Mouse (Mus musculus): ENCODE results near the gene Slc6a1. TPM values are rescaled to one million over a fixed set of nuclear protein-coding genes. Genes with fewer than 3 reads are reported as not detected.
"Not testable (repeated sequence)": the region's sequence is repeated elsewhere in the genome, so short reads cannot be mapped to it uniquely, and the experiment has no call there.

The Slc6a1 gene
- polyA plus RNA-seq, 1 experiment from 2014 or later: not detected

GRCm38 (mm10) chr6:114329597-114330470 is 47.4 kb downstream of the Slc6a1 start:
- Histone ChIP-seq H3K36me3 (ENCODE audit: control insufficient read depth, insufficient read depth, low read length) (no peaks in the 10 kb centered on the region), H3K27me3 (ENCODE audit: control insufficient read depth, insufficient read depth, low read length) (no peaks in the 10 kb centered on the region), H3K4me1 (ENCODE audit: control insufficient read depth, insufficient read depth, low read length) (no peaks in the 10 kb centered on the region), H3K9ac (replicated peaks; ENCODE audit: low read depth, low read length) (no peak overlapping the region), H3K9me3 (ENCODE audit: control insufficient read depth, low read depth, low read length) (no peaks in the 10 kb centered on the region), H3K4me2 (replicated peaks; ENCODE audit: low read depth, low read length) (no peak overlapping the region), H3K27ac (ENCODE audit: low read length) (no peak overlapping the region), H3K4me3 (ENCODE audit: low read depth, low read length) (no peak overlapping the region)
- 39% methylated on average over 8 of the region's 8 CpGs for whole genome bisulfite sequencing
- ATAC-seq (ENCODE audit: insufficient number of reproducible peaks, insufficient read depth, low FRiP score, low read depth): no peak

GRCm38 (mm10) chr6:114331926-114332325 is 49.5 kb downstream of the Slc6a1 start:
- WGBS: 81% methylated on average over 7 of the region's 7 CpGs
- H3K4me3 ChIP-seq (ENCODE audit: low read depth, low read length): no peak overlapping the region
- no peaks in the 10 kb centered on the region for H3K9me3 ChIP-seq (ENCODE audit: control insufficient read depth, low read depth, low read length)
- ATAC-seq (ENCODE audit: insufficient number of reproducible peaks, insufficient read depth, low FRiP score, low read depth): no peak
- no peak overlapping the region for H3K4me2 ChIP-seq (replicated peaks; ENCODE audit: low read depth, low read length)
- H3K27ac ChIP-seq (ENCODE audit: low read length): no peak overlapping the region
- H3K9ac ChIP-seq (replicated peaks; ENCODE audit: low read depth, low read length): no peak overlapping the region
- no peaks in the 10 kb centered on the region for H3K4me1 ChIP-seq (ENCODE audit: control insufficient read depth, insufficient read depth, low read length)
- H3K36me3 ChIP-seq (ENCODE audit: control insufficient read depth, insufficient read depth, low read length): no peaks in the 10 kb centered on the region
- H3K27me3 ChIP-seq (ENCODE audit: control insufficient read depth, insufficient read depth, low read length): no peaks in the 10 kb centered on the region

GRCm38 (mm10) chr6:114336128-114336943 is 53.9 kb downstream of the Slc6a1 start:
- H3K27me3 ChIP-seq (ENCODE audit: control insufficient read depth, insufficient read depth, low read length): no peaks in the 10 kb centered on the region
- no peaks in the 10 kb centered on the region for H3K36me3 ChIP-seq (ENCODE audit: control insufficient read depth, insufficient read depth, low read length)
- ATAC-seq (ENCODE audit: insufficient number of reproducible peaks, insufficient read depth, low FRiP score, low read depth): no peak
- no peak overlapping the region for H3K4me3 ChIP-seq (ENCODE audit: low read depth, low read length)
- no peak overlapping the region for H3K4me2 ChIP-seq (replicated peaks; ENCODE audit: low read depth, low read length)
- H3K4me1 ChIP-seq (ENCODE audit: control insufficient read depth, insufficient read depth, low read length): no peaks in the 10 kb centered on the region
- WGBS: 50% methylated on average over 11 of the region's 11 CpGs
- no peak overlapping the region for H3K27ac ChIP-seq (ENCODE audit: low read length)
- no peaks in the 10 kb centered on the region for H3K9me3 ChIP-seq (ENCODE audit: control insufficient read depth, low read depth, low read length)
- H3K9ac ChIP-seq (replicated peaks; ENCODE audit: low read depth, low read length): no peak overlapping the region

GRCm38 (mm10) chr6:114336944-114337215 is 54.4 kb downstream of the Slc6a1 start:
- 39% methylated on average over 1 of the region's 1 CpGs for WGBS
- H3K9ac ChIP-seq (replicated peaks; ENCODE audit: low read depth, low read length): no peak overlapping the region
- H3K4me1 ChIP-seq (ENCODE audit: control insufficient read depth, insufficient read depth, low read length): no peaks in the 10 kb centered on the region
- H3K27me3 ChIP-seq (ENCODE audit: control insufficient read depth, insufficient read depth, low read length): no peaks in the 10 kb centered on the region
- H3K4me3 ChIP-seq (ENCODE audit: low read depth, low read length): no peak overlapping the region
- no peaks in the 10 kb centered on the region for H3K36me3 ChIP-seq (ENCODE audit: control insufficient read depth, insufficient read depth, low read length)
- H3K4me2 ChIP-seq (replicated peaks; ENCODE audit: low read depth, low read length): no peak overlapping the region
- H3K27ac ChIP-seq (ENCODE audit: low read length): no peak overlapping the region
- H3K9me3 ChIP-seq (ENCODE audit: control insufficient read depth, low read depth, low read length): no peaks in the 10 kb centered on the region
- no peak for ATAC-seq (ENCODE audit: insufficient number of reproducible peaks, insufficient read depth, low FRiP score, low read depth)

GRCm38 (mm10) chr6:114341381-114341780 is 58.9 kb downstream of the Slc6a1 start:
- H3K4me3 ChIP-seq (ENCODE audit: low read depth, low read length); H3K27ac ChIP-seq (ENCODE audit: low read length); ATAC-seq (ENCODE audit: insufficient number of reproducible peaks, insufficient read depth, low FRiP score, low read depth); H3K9me3 ChIP-seq (ENCODE audit: control insufficient read depth, low read depth, low read length); H3K9ac ChIP-seq (replicated peaks; ENCODE audit: low read depth, low read length); H3K36me3 ChIP-seq (ENCODE audit: control insufficient read depth, insufficient read depth, low read length); H3K4me2 ChIP-seq (replicated peaks; ENCODE audit: low read depth, low read length); H3K4me1 ChIP-seq (ENCODE audit: control insufficient read depth, insufficient read depth, low read length); H3K27me3 ChIP-seq (ENCODE audit: control insufficient read depth, insufficient read depth, low read length): not testable (repeated sequence)

- H3K4me1 ChIP-seq (ENCODE audit: control insufficient read depth, insufficient read depth, low read length): no peaks in the 10 kb centered on the region
- 13% methylated on average over 3 of the region's 3 CpGs for WGBS
- H3K27ac ChIP-seq (ENCODE audit: low read length): no peak overlapping the region
- no peak overlapping the region for H3K9ac ChIP-seq (replicated peaks; ENCODE audit: low read depth, low read length)
- H3K36me3 ChIP-seq (ENCODE audit: control insufficient read depth, insufficient read depth, low read length): no peaks in the 10 kb centered on the region
- ATAC-seq (ENCODE audit: insufficient number of reproducible peaks, insufficient read depth, low FRiP score, low read depth): no peak
- no peaks in the 10 kb centered on the region for H3K27me3 ChIP-seq (ENCODE audit: control insufficient read depth, insufficient read depth, low read length)
- H3K4me3 ChIP-seq (ENCODE audit: low read depth, low read length): no peak overlapping the region
- H3K9me3 ChIP-seq (ENCODE audit: control insufficient read depth, low read depth, low read length): no peaks in the 10 kb centered on the region
- H3K4me2 ChIP-seq (replicated peaks; ENCODE audit: low read depth, low read length): no peak overlapping the region
Measured at GRCm38 (mm10) chr6:114343740-114344139, 61.3 kb downstream of the Slc6a1 start.

GRCm38 (mm10) chr6:114345156-114345555 is 62.7 kb downstream of the Slc6a1 start:
- no peaks in the 10 kb centered on the region for H3K4me1 ChIP-seq (ENCODE audit: control insufficient read depth, insufficient read depth, low read length)
- H3K4me3 ChIP-seq (ENCODE audit: low read depth, low read length): no peak overlapping the region
- H3K27ac ChIP-seq (ENCODE audit: low read length): no peak overlapping the region
- no peak overlapping the region for H3K9ac ChIP-seq (replicated peaks; ENCODE audit: low read depth, low read length)
- ATAC-seq (ENCODE audit: insufficient number of reproducible peaks, insufficient read depth, low FRiP score, low read depth): no peak
- no peaks in the 10 kb centered on the region for H3K9me3 ChIP-seq (ENCODE audit: control insufficient read depth, low read depth, low read length)
- no peaks in the 10 kb centered on the region for H3K27me3 ChIP-seq (ENCODE audit: control insufficient read depth, insufficient read depth, low read length)
- H3K4me2 ChIP-seq (replicated peaks; ENCODE audit: low read depth, low read length): no peak overlapping the region
- 36% methylated on average over 4 of the region's 4 CpGs for WGBS
- H3K36me3 ChIP-seq (ENCODE audit: control insufficient read depth, insufficient read depth, low read length): no peaks in the 10 kb centered on the region

GRCm38 (mm10) chr6:114347831-114348754 is 65.7 kb downstream of the Slc6a1 start:
- no peak overlapping the region for H3K27ac ChIP-seq (ENCODE audit: low read length)
- H3K4me2 ChIP-seq (replicated peaks; ENCODE audit: low read depth, low read length): no peak overlapping the region
- WGBS: 34% methylated on average over 13 of the region's 13 CpGs
- ATAC-seq (ENCODE audit: insufficient number of reproducible peaks, insufficient read depth, low FRiP score, low read depth): no peak
- H3K27me3 ChIP-seq (ENCODE audit: control insufficient read depth, insufficient read depth, low read length): no peaks in the 10 kb centered on the region
- no peak overlapping the region for H3K4me3 ChIP-seq (ENCODE audit: low read depth, low read length)
- H3K9ac ChIP-seq (replicated peaks; ENCODE audit: low read depth, low read length): no peak overlapping the region
- no peaks in the 10 kb centered on the region for H3K36me3 ChIP-seq (ENCODE audit: control insufficient read depth, insufficient read depth, low read length)
- no peaks in the 10 kb centered on the region for H3K9me3 ChIP-seq (ENCODE audit: control insufficient read depth, low read depth, low read length)
- no peaks in the 10 kb centered on the region for H3K4me1 ChIP-seq (ENCODE audit: control insufficient read depth, insufficient read depth, low read length)
